9 mouse cellular contexts compared by ENCODE assay signal in genomic region chr11:75140431-75140830, GRCm38 (mm10). TPM values are rescaled to one million over a fixed set of nuclear protein-coding genes. Genes with fewer than 3 reads are reported as not detected.
DNase-seq lines count a peak whose midpoint lies in the region; ATAC-seq lines count a peak whose summit lies in the region.
"Had no signal": no experiment of that assay in that cellular context is flagged by ENCODE, and none has a peak within 500 bp of the region (broad histone marks: within the 10 kb centered on the region; RNA-seq: fewer than 3 reads in every experiment).

No protein-coding gene starts in this region.

- ATAC-seq in limb, embryonic 11.5 days (ENCODE audit: insufficient number of reproducible peaks, low FRiP score, low TSS enrichment, low read depth): no peak
- no peak for ATAC-seq in megakaryocyte-erythroid progenitor cell, adult 5-6 weeks (replicated peaks; ENCODE audit: low FRiP score, low TSS enrichment, poor library complexity, severe bottlenecking)

- peaks cover 55% of the 10 kb centered on the region for H3K4me1 ChIP-seq in limb, embryonic 11.5 days (ENCODE audit: control insufficient read depth, insufficient read depth, low read length)

- H3K27ac ChIP-seq in limb, embryonic 11.5 days (replicated peaks; ENCODE audit: low read depth, low read length): peak overlapping the region; percentile 11; the same call in 1 of the 2 replicates

- no peak overlapping the region for H3K4me2 ChIP-seq in limb, embryonic 11.5 days (ENCODE audit: low read depth, severe bottlenecking)

- H3K9ac ChIP-seq in limb, embryonic 11.5 days (ENCODE audit: low read length): no peak overlapping the region

- H3K4me3 ChIP-seq in limb, embryonic 11.5 days (ENCODE audit: low read depth, low read length): no peak overlapping the region

- WGBS in limb, embryonic 11.5 days: 45% methylated on average over 5 of the region's 5 CpGs

- no peaks in the 10 kb centered on the region for H3K36me3 ChIP-seq in limb, embryonic 11.5 days (ENCODE audit: control insufficient read depth, insufficient read depth, low read length)

- peak; percentile 23 to 56 for DNase-seq in adrenal gland, adult (ENCODE audit: inconsistent age in 2 of 2, low spot score in 1 of 2)
- DNase-seq in adrenal gland, adult 8-10 months: no peak
- DNase-seq in urinary bladder, postnatal 14 days (ENCODE audit: low spot score): peak; percentile 47
- DNase-seq in urinary bladder, adult 2 months (ENCODE audit: low spot score): no peak
- DNase-seq in limb, embryonic 11.5 days (ENCODE audit: low spot score): no peak
- DNase-seq in thymus, postnatal 0 days (ENCODE audit: low spot score): no peak
- no peak for DNase-seq in ovary, postnatal 36 days (ENCODE audit: low spot score)
- DNase-seq: cerebellum, adult 9-11 months had no signal

- H3K9me3 ChIP-seq in limb, embryonic 11.5 days (ENCODE audit: control insufficient read depth, low read length): no peaks in the 10 kb centered on the region

- H3K27me3 ChIP-seq in limb, embryonic 11.5 days (ENCODE audit: control insufficient read depth, insufficient read depth, low read length): no peaks in the 10 kb centered on the region

RNA-seq across cellular contexts. Expression of gene Hic1, which starts 28.9 kb away (rescaled TPM):
- 10 to 100 TPM in 2 of 4 experiments, 1 to 10 TPM in 2; 7.7 to 16.5 (median 11.4) TPM for total RNA-seq in adrenal gland, adult 8-10 months (2022)
- polyA plus RNA-seq in urinary bladder, adult 2 months (2012; rRNA removed): 16.9 and 20.7 TPM in 2 replicates
- polyA plus RNA-seq in limb, embryonic 11.5 days (2014; fragmentation: Nextera tagmentation; extraction: Ambion mirVana): 4.1 and 4.5 TPM in 2 replicates
- total RNA-seq in megakaryocyte-erythroid progenitor cell, adult 5-6 weeks (2014; fragmentation: Nextera tagmentation): 0.17 TPM in 1 of 2 replicates, not detected in the other
- 0.52 TPM in 1 of 2 replicates, not detected in the other for total RNA-seq in megakaryocyte-erythroid progenitor cell, adult 5-6 weeks (2017)
- polyA plus RNA-seq in thymus, postnatal 0 days (2015; fragmentation: Nextera tagmentation; extraction: Ambion mirVana): 8.3 and 11.0 TPM in 2 replicates

RNA-seq across cellular contexts. Expression of gene Ovca2, which starts 38.2 kb away (rescaled TPM):
- 10 to 100 TPM; 22.3 to 28.9 (median 25.9) TPM for total RNA-seq in adrenal gland, adult 8-10 months (2022)
- 16.0 and 19.9 TPM in 2 replicates for polyA plus RNA-seq in urinary bladder, adult 2 months (2012; rRNA removed)
- 38.2 and 39.8 TPM in 2 replicates for polyA plus RNA-seq in limb, embryonic 11.5 days (2014; fragmentation: Nextera tagmentation; extraction: Ambion mirVana)
- total RNA-seq in megakaryocyte-erythroid progenitor cell, adult 5-6 weeks (2014; fragmentation: Nextera tagmentation): 18.8 and 21.3 TPM in 2 replicates
- 17.6 and 29.0 TPM in 2 replicates for total RNA-seq in megakaryocyte-erythroid progenitor cell, adult 5-6 weeks (2017)
- polyA plus RNA-seq in thymus, postnatal 0 days (2015; fragmentation: Nextera tagmentation; extraction: Ambion mirVana): 34.2 and 37.7 TPM in 2 replicates

RNA-seq across cellular contexts. Expression of gene Dph1, which starts 50.6 kb away (rescaled TPM):
- total RNA-seq in adrenal gland, adult 8-10 months (2022): 10 to 100 TPM; 32.3 to 46.1 (median 44.7) TPM
- polyA plus RNA-seq in urinary bladder, adult 2 months (2012; rRNA removed): 20.1 and 26.6 TPM in 2 replicates
- polyA plus RNA-seq in limb, embryonic 11.5 days (2014; fragmentation: Nextera tagmentation; extraction: Ambion mirVana): 24.1 and 25.5 TPM in 2 replicates
- 22.3 and 25.0 TPM in 2 replicates for total RNA-seq in megakaryocyte-erythroid progenitor cell, adult 5-6 weeks (2014; fragmentation: Nextera tagmentation)
- total RNA-seq in megakaryocyte-erythroid progenitor cell, adult 5-6 weeks (2017): 13.3 and 14.2 TPM in 2 replicates
- polyA plus RNA-seq in thymus, postnatal 0 days (2015; fragmentation: Nextera tagmentation; extraction: Ambion mirVana): 14.0 and 14.1 TPM in 2 replicates

RNA-seq across cellular contexts. Expression of gene Rtn4rl1, which starts 53.2 kb away (rescaled TPM):
- 10 to 100 TPM; 39.9 to 74.9 (median 58.7) TPM for total RNA-seq in adrenal gland, adult 8-10 months (2022)
- 23.3 and 34.8 TPM in 2 replicates for polyA plus RNA-seq in urinary bladder, adult 2 months (2012; rRNA removed)
- 0.75 and 0.78 TPM in 2 replicates for polyA plus RNA-seq in limb, embryonic 11.5 days (2014; fragmentation: Nextera tagmentation; extraction: Ambion mirVana)
- not detected in 2 replicates for total RNA-seq in megakaryocyte-erythroid progenitor cell, adult 5-6 weeks (2014; fragmentation: Nextera tagmentation)
- total RNA-seq in megakaryocyte-erythroid progenitor cell, adult 5-6 weeks (2017): 0.80 TPM in 1 of 2 replicates, not detected in the other
- 7.8 and 8.1 TPM in 2 replicates for polyA plus RNA-seq in thymus, postnatal 0 days (2015; fragmentation: Nextera tagmentation; extraction: Ambion mirVana)

Comparison
In these comparisons a context has a peak if more than half of its experiments do, and no peak if none do; other contexts are left out.
1. DNase-seq: peak in adrenal gland, adult (2 of 2) and urinary bladder, postnatal 14 days (single experiment); none in adrenal gland, adult 8-10 months (single experiment), urinary bladder, adult 2 months (single experiment), limb, embryonic 11.5 days (single experiment), thymus, postnatal 0 days (single experiment) and ovary, postnatal 36 days (single experiment).